Mouse (Mus musculus): ENCODE data around the gene Parp4.

Parp4 gene

GRCm38 (mm10) chr14:56617470-56617869 lies 42.1 kb downstream of the Parp4 start:
- no peak for DNase-seq

- DNase-seq: no peak
These were observed 45.0 kb downstream of the Parp4 start for GRCm38 (mm10) chr14:56620425-56620824.

GRCm38 (mm10) chr14:56626202-56626601 lies 50.8 kb downstream of the Parp4 start:
- no peak for DNase-seq

GRCm38 (mm10) chr14:56628336-56628735 lies 52.9 kb downstream of the Parp4 start:
- DNase-seq: no peak

GRCm38 (mm10) chr14:56631109-56631508 lies 55.7 kb downstream of the Parp4 start:
- DNase-seq: no peak

GRCm38 (mm10) chr14:56647206-56647605 lies 71.8 kb downstream of the Parp4 start:
- no peak for DNase-seq

GRCm38 (mm10) chr14:56649448-56649847 lies 74.0 kb downstream of the Parp4 start:
- no peak for DNase-seq

- no peak for DNase-seq
These were observed 90.2 kb downstream of the Parp4 start for GRCm38 (mm10) chr14:56665651-56666050.

- no peak for DNase-seq
These were observed 91.5 kb downstream of the Parp4 start for GRCm38 (mm10) chr14:56666909-56667308.

- DNase-seq: peak; percentile 99 to 100
These were observed 92.8 kb downstream of the Parp4 start, which contains the start of gene Mphosph8 for GRCm38 (mm10) chr14:56667969-56668802. Gene Mphosph8 (plus strand): TSS chr14:56668248.

GRCm38 (mm10) chr14:56669046-56669620 lies 93.7 kb downstream of the Parp4 start:
- no peak for DNase-seq

- no peak for DNase-seq
These were observed 110.0 kb downstream of the Parp4 start for GRCm38 (mm10) chr14:56685426-56685825.

- no peak for DNase-seq
These were observed 113.7 kb downstream of the Parp4 start for GRCm38 (mm10) chr14:56689116-56689515.

GRCm38 (mm10) chr14:56689766-56690165 lies 114.3 kb downstream of the Parp4 start:
- DNase-seq: no peak

- no peak for DNase-seq
These were observed 120.1 kb downstream of the Parp4 start for GRCm38 (mm10) chr14:56695495-56695894.

GRCm38 (mm10) chr14:56697836-56698235 lies 122.4 kb downstream of the Parp4 start:
- DNase-seq: no peak

GRCm38 (mm10) chr14:56702644-56703043 lies 127.2 kb downstream of the Parp4 start:
- DNase-seq: no peak

GRCm38 (mm10) chr14:56705687-56706086 lies 130.3 kb downstream of the Parp4 start:
- DNase-seq: no peak
